Mouse (Mus musculus) myocyte (in vitro differentiated cells): Measurements from ENCODE around the gene Dolpp1.
A peak's percentile ranks its signal among the peaks of the same experiment; 100 is the strongest.

Experiments used
- E2F4 ChIP-seq: IDR thresholded peaks from one replicate; pipeline ENCODE4 v1.6.1; 2011; ENCODE audit warnings: mild to moderate bottlenecking, control low read depth, moderate library complexity; ENCODE audit not compliant: insufficient read depth
- MAX ChIP-seq: IDR thresholded peaks from one replicate; pipeline ENCODE4 v1.6.1; 2011; ENCODE audit warnings: low read depth, mild to moderate bottlenecking, control low read depth
- MYOD1 ChIP-seq, 3 experiments: IDR thresholded peaks; one replicate each; pipeline ENCODE4 v1.6.1; 2011; ENCODE audit warnings: control low read depth in 2 of 3, low read depth in 2 of 3, mild to moderate bottlenecking in 2 of 3, moderate library complexity in 1 of 3; ENCODE audit not compliant: insufficient read length in 2 of 3, control insufficient read depth in 1 of 3
- MYOG ChIP-seq, 3 experiments: IDR thresholded peaks; one replicate each; pipeline ENCODE4 v1.6.1; 2011; ENCODE audit warnings: control low read depth in 2 of 3, low read depth in 2 of 3, mild to moderate bottlenecking in 2 of 3; ENCODE audit not compliant: insufficient read length in 2 of 3, control insufficient read depth in 1 of 3, insufficient read depth in 1 of 3
- POLR2A ChIP-seq: IDR thresholded peaks from one replicate; pipeline ENCODE4 v1.6.1; 2011; ENCODE audit warnings: low read depth, mild to moderate bottlenecking, control low read depth, moderate library complexity; ENCODE audit not compliant: insufficient read length
- REST ChIP-seq: IDR thresholded peaks from one replicate; pipeline ENCODE4 v1.6.1; 2011; ENCODE audit warnings: mild to moderate bottlenecking, control low read depth, moderate library complexity; ENCODE audit not compliant: insufficient read depth, insufficient read length
- TCF12 ChIP-seq: IDR thresholded peaks from one replicate; pipeline ENCODE4 v1.6.1; 2011; ENCODE audit warnings: mild to moderate bottlenecking, control low read depth; ENCODE audit not compliant: poor library complexity, insufficient read depth, severe bottlenecking
- TCF3 ChIP-seq: IDR thresholded peaks from one replicate; pipeline ENCODE4 v1.6.1; 2011; ENCODE audit warnings: low read depth, control low read depth; ENCODE audit not compliant: insufficient read length
- USF1 ChIP-seq: IDR thresholded peaks from one replicate; pipeline ENCODE4 v1.6.1; 2011; ENCODE audit warnings: low read depth, mild to moderate bottlenecking, control low read depth, moderate library complexity

DNA sequence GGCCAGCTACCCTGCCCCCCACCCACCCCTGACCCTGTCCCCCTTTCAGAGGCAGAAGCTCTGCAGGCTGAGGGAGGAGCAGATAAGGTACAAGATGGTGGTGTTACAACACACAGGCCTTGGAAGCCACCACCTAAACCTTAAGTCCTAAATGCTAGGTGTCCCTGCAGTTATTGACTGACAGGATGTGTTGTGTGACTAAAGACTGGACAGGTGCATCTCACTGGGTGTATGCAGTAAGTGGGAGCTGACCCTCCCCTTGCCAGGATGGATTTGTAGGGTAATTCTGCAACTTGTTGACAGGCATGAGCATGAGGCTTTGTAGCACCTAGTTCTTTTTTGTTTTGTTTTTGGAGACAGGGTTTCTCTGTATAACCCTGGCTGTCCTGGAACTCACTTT, 52.4 kb downstream of the Dolpp1 start:
- TF ChIP-seq MAX (no peak), MYOD1 (IDR thresholded peaks at IDR 0.05; ENCODE audit: control insufficient read depth in 1 of 3, insufficient read length in 2 of 3, low read depth in 2 of 3) (peak; percentile 11 to 84 (median 55)), USF1 (no peak), E2F4 (no peak), POLR2A (no peak), TCF3 (no peak), TCF12 (no peak), REST (no peak), MYOG (IDR thresholded peaks at IDR 0.05; ENCODE audit: control insufficient read depth in 1 of 3, insufficient read depth in 1 of 3, insufficient read length in 2 of 3, low read depth in 2 of 3) (no peak)
